Mouse (Mus musculus): ENCODE measurements around the gene Cenpx. TPM values are rescaled to one million over a fixed set of nuclear protein-coding genes. Genes with fewer than 3 reads are reported as not detected.
"Not testable (repeated sequence)": the region's sequence is repeated elsewhere in the genome, so short reads cannot be mapped to it uniquely, and the experiment has no call there.

Cenpx gene
- polyA plus RNA-seq, 1 experiment from 2014 or later, result 127 TPM

- no peak overlapping the region for H3K4me3 ChIP-seq
- no peaks in the 10 kb centered on the region for H3K4me1 ChIP-seq
- no peaks in the 10 kb centered on the region for H3K9me3 ChIP-seq (replicated peaks)
- H3K4me2 ChIP-seq, result no peak overlapping the region
- 86% methylated on average over 20 of the region's 20 CpGs for WGBS
- H3K9ac ChIP-seq, result no peak overlapping the region
- H3K27me3 ChIP-seq, result no peaks in the 10 kb centered on the region
- H3K27ac ChIP-seq, result no peak overlapping the region
- peaks cover 59% of the 10 kb centered on the region for H3K36me3 ChIP-seq (ENCODE audit: poor library complexity, severe bottlenecking)
- ATAC-seq, result no peak
These were observed 26.8 kb downstream of the Cenpx start for GRCm38 (mm10) chr11:120686650-120687272.

- peaks cover 68% of the 10 kb centered on the region for H3K36me3 ChIP-seq (ENCODE audit: poor library complexity, severe bottlenecking)
- no peaks in the 10 kb centered on the region for H3K4me1 ChIP-seq
- H3K27ac ChIP-seq, result no peak overlapping the region
- H3K9me3 ChIP-seq (replicated peaks), result no peaks in the 10 kb centered on the region
- H3K4me2 ChIP-seq, result no peak overlapping the region
- no peak overlapping the region for H3K9ac ChIP-seq
- WGBS, result 90% methylated on average over 2 of the region's 2 CpGs
- H3K4me3 ChIP-seq, result no peak overlapping the region
- H3K27me3 ChIP-seq, result no peaks in the 10 kb centered on the region
- no peak for ATAC-seq
These were observed 28.9 kb downstream of the Cenpx start for GRCm38 (mm10) chr11:120684660-120685059.

GRCm38 (mm10) chr11:120684086-120684485, 29.5 kb downstream of the Cenpx start:
- no peak overlapping the region for H3K9ac ChIP-seq
- WGBS, result 96% methylated on average over 2 of the region's 2 CpGs
- H3K4me2 ChIP-seq, result no peak overlapping the region
- peaks cover 68% of the 10 kb centered on the region for H3K36me3 ChIP-seq (ENCODE audit: poor library complexity, severe bottlenecking)
- H3K4me1 ChIP-seq, result no peaks in the 10 kb centered on the region
- H3K27me3 ChIP-seq, result no peaks in the 10 kb centered on the region
- no peak for ATAC-seq
- H3K4me3 ChIP-seq, result no peak overlapping the region
- H3K9me3 ChIP-seq (replicated peaks), result no peaks in the 10 kb centered on the region
- H3K27ac ChIP-seq, result no peak overlapping the region

- 89% methylated on average over 3 of the region's 3 CpGs for WGBS
These were observed 30.0 kb downstream of the Cenpx start for GRCm38 (mm10) chr11:120683536-120683935.

GRCm38 (mm10) chr11:120682683-120683082, 30.9 kb downstream of the Cenpx start:
- Histone ChIP-seq H3K27ac (no peak overlapping the region), H3K36me3 (ENCODE audit: poor library complexity, severe bottlenecking) (peaks cover 68% of the 10 kb centered on the region)
- WGBS, result 97% methylated on average over 5 of the region's 5 CpGs

More at GRCm38 (mm10) chr11:120683536-120683935, 30.0 kb downstream of the Cenpx start:
- no peak for ATAC-seq
- Histone ChIP-seq H3K27ac (no peak overlapping the region), H3K9ac (no peak overlapping the region), H3K4me2 (no peak overlapping the region), H3K27me3 (no peaks in the 10 kb centered on the region), H3K9me3 (replicated peaks) (no peaks in the 10 kb centered on the region), H3K4me3 (no peak overlapping the region), H3K36me3 (ENCODE audit: poor library complexity, severe bottlenecking) (peaks cover 68% of the 10 kb centered on the region), H3K4me1 (no peaks in the 10 kb centered on the region)

GRCm38 (mm10) chr11:120679909-120680308, 33.6 kb downstream of the Cenpx start:
- Histone ChIP-seq H3K4me3 (no peak overlapping the region), H3K9ac (no peak overlapping the region)

More at GRCm38 (mm10) chr11:120682683-120683082, 30.9 kb downstream of the Cenpx start:
- ATAC-seq, result no peak
- H3K4me3 ChIP-seq, result no peak overlapping the region
- H3K4me2 ChIP-seq, result no peak overlapping the region
- no peak overlapping the region for H3K9ac ChIP-seq
- H3K27me3 ChIP-seq, result no peaks in the 10 kb centered on the region
- H3K9me3 ChIP-seq (replicated peaks), result no peaks in the 10 kb centered on the region
- H3K4me1 ChIP-seq, result no peaks in the 10 kb centered on the region

GRCm38 (mm10) chr11:120676951-120677350, 36.6 kb downstream of the Cenpx start:
- Histone ChIP-seq H3K4me1 (peaks cover 18% of the 10 kb centered on the region), H3K27me3 (no peaks in the 10 kb centered on the region), H3K4me2 (no peak overlapping the region), H3K4me3 (no peak overlapping the region), H3K27ac (no peak overlapping the region), H3K36me3 (ENCODE audit: poor library complexity, severe bottlenecking) (peaks cover 52% of the 10 kb centered on the region), H3K9me3 (replicated peaks) (no peaks in the 10 kb centered on the region), H3K9ac (0 out of 2 replicates have a peak overlapping the region, but pooled peaks have one; percentile 2)
- 97% methylated on average over 4 of the region's 4 CpGs for WGBS
- no peak for ATAC-seq

More at GRCm38 (mm10) chr11:120679909-120680308, 33.6 kb downstream of the Cenpx start:
- no peak overlapping the region for H3K27ac ChIP-seq
- ATAC-seq, result no peak
- WGBS, result 79% methylated on average over 3 of the region's 3 CpGs
- peaks cover 61% of the 10 kb centered on the region for H3K36me3 ChIP-seq (ENCODE audit: poor library complexity, severe bottlenecking)
- H3K4me1 ChIP-seq, result no peaks in the 10 kb centered on the region
- H3K4me2 ChIP-seq, result no peak overlapping the region
- H3K27me3 ChIP-seq, result no peaks in the 10 kb centered on the region
- no peaks in the 10 kb centered on the region for H3K9me3 ChIP-seq (replicated peaks)

- not testable (repeated sequence) for H3K27ac ChIP-seq; ATAC-seq; H3K4me2 ChIP-seq; H3K4me3 ChIP-seq; H3K27me3 ChIP-seq; H3K9me3 ChIP-seq (replicated peaks); H3K9ac ChIP-seq
- Histone ChIP-seq H3K4me1 (peaks cover 18% of the 10 kb centered on the region), H3K36me3 (ENCODE audit: poor library complexity, severe bottlenecking) (peaks cover 45% of the 10 kb centered on the region)
- WGBS, result 80% methylated on average over 4 of the region's 5 CpGs
These were observed 37.7 kb downstream of the Cenpx start for GRCm38 (mm10) chr11:120675875-120676274.

- Histone ChIP-seq H3K9me3 (replicated peaks) (no peaks in the 10 kb centered on the region), H3K27ac (peak overlapping the region; percentile 59), H3K36me3 (ENCODE audit: poor library complexity, severe bottlenecking) (peaks cover 23% of the 10 kb centered on the region), H3K9ac (peak overlapping the region; percentile 80), H3K4me2 (peak overlapping the region; percentile 95), H3K27me3 (no peaks in the 10 kb centered on the region), H3K4me3 (peak overlapping the region; percentile 75), H3K4me1 (peaks cover 18% of the 10 kb centered on the region)
- ATAC-seq, result peak; percentile 39
- WGBS, result 40% methylated on average over 12 of the region's 12 CpGs
These were observed 39.9 kb downstream of the Cenpx start for GRCm38 (mm10) chr11:120673594-120674122.

GRCm38 (mm10) chr11:120672687-120673593, 40.6 kb downstream of the Cenpx start, which contains the start of gene Aspscr1:
Gene Aspscr1, plus strand, starts transcription at chr11:120672973.
- Histone ChIP-seq H3K27ac (peak within 1 kb of the TSS; percentile 78), H3K36me3 (ENCODE audit: poor library complexity, severe bottlenecking) (peaks cover 16% of the 10 kb centered on the region), H3K9ac (peak within 1 kb of the TSS; percentile 80), H3K4me3 (peak within 1 kb of the TSS; percentile 75), H3K4me2 (peak within 1 kb of the TSS; percentile 95), H3K27me3 (no peaks in the 10 kb centered on the region), H3K9me3 (replicated peaks) (no peaks in the 10 kb centered on the region), H3K4me1 (peaks cover 18% of the 10 kb centered on the region)
- peak; percentile 97 for ATAC-seq
- WGBS, result 2% methylated on average over 67 of the region's 83 CpGs

- H3K9me3 ChIP-seq (replicated peaks), result no peaks in the 10 kb centered on the region
- H3K4me2 ChIP-seq, result no peak overlapping the region
- H3K4me3 ChIP-seq, result no peak overlapping the region
- H3K27ac ChIP-seq, result no peak overlapping the region
- no peaks in the 10 kb centered on the region for H3K4me1 ChIP-seq
- peaks cover 40% of the 10 kb centered on the region for H3K27me3 ChIP-seq
- 12% methylated on average over 3 of the region's 3 CpGs for WGBS
- no peaks in the 10 kb centered on the region for H3K36me3 ChIP-seq (ENCODE audit: poor library complexity, severe bottlenecking)
- no peak for ATAC-seq
- H3K9ac ChIP-seq, result no peak overlapping the region
These were observed 46.9 kb downstream of the Cenpx start for GRCm38 (mm10) chr11:120666617-120667016.

GRCm38 (mm10) chr11:120665406-120665805, 48.1 kb downstream of the Cenpx start:
- Histone ChIP-seq H3K9me3 (replicated peaks) (no peaks in the 10 kb centered on the region), H3K36me3 (ENCODE audit: poor library complexity, severe bottlenecking) (no peaks in the 10 kb centered on the region), H3K4me2 (no peak overlapping the region), H3K27me3 (peaks cover 52% of the 10 kb centered on the region), H3K27ac (no peak overlapping the region), H3K4me3 (no peak overlapping the region), H3K9ac (no peak overlapping the region), H3K4me1 (peaks cover 10% of the 10 kb centered on the region)
- WGBS, result 87% methylated on average over 3 of the region's 3 CpGs
- ATAC-seq, result no peak

Data from forebrain, embryonic 13.5 days (tissue).